Mouse (Mus musculus) lung, embryonic 14.5 days (tissue): Measurements from ENCODE around the gene Zfp280d. TPM values are rescaled to one million over a fixed set of nuclear protein-coding genes. Genes with fewer than 3 reads are reported as not detected.

ENCODE experiments used
- ATAC-seq: fragments of 200-750 bp; cut with Nextera tagmentation; 2 replicates; pipeline ENCODE4 v1.8.0; 2017; ENCODE audit warnings: mild to moderate bottlenecking, moderate TSS enrichment, moderate library complexity; ENCODE audit not compliant: insufficient read depth
- DNase-seq: peaks from one replicate; pipeline ENCODE4 v3.0.0-alpha.2; 2015
- H3K27ac ChIP-seq: fragments of 300-500 bp; sonication (generic); 2 replicates; pipeline ENCODE4 v1.5.1; 2014; ENCODE audit warnings: low read depth, mild to moderate bottlenecking, moderate library complexity
- H3K27me3 ChIP-seq: fragments of 300-500 bp; sonication (generic); 2 replicates; pipeline ENCODE4 v1.6.1; 2014; ENCODE audit warnings: low read length, control low read depth; ENCODE audit not compliant: insufficient read depth
- H3K36me3 ChIP-seq: fragments of 300-500 bp; sonication (generic); 2 replicates; pipeline ENCODE4 v1.6.1; 2014; ENCODE audit warnings: control low read depth; ENCODE audit not compliant: insufficient read depth
- H3K4me1 ChIP-seq: fragments of 300-500 bp; sonication (generic); 2 replicates; pipeline ENCODE4 v1.6.1; 2014; ENCODE audit warnings: antibody characterized with exemption, control low read depth; ENCODE audit not compliant: insufficient read depth
- H3K4me2 ChIP-seq: fragments of 300-500 bp; sonication (generic); 2 replicates; pipeline ENCODE4 v1.6.1; 2014; ENCODE audit warnings: mild to moderate bottlenecking
- H3K4me3 ChIP-seq: fragments of 300-500 bp; sonication (generic); 2 replicates; pipeline ENCODE4 v1.5.1; 2014; ENCODE audit warnings: low read depth, low read length
- H3K9ac ChIP-seq: fragments of 300-500 bp; sonication (generic); 2 replicates; pipeline ENCODE4 v1.6.1; 2014
- H3K9me3 ChIP-seq: fragments of 300-500 bp; sonication (generic); 2 replicates; pipeline ENCODE4 v1.6.1; 2016; ENCODE audit warnings: low read depth, low read length, control low read depth
- CTCF ChIP-seq: IDR thresholded peaks from 2 replicates; pipeline ENCODE4 v1.5.1; 2016; ENCODE audit warnings: antibody characterized with exemption, low read depth
- WGBS: fragments of 180-500 bp; shearing (Covaris S2); extraction: QIAGEN DNeasy Blood & Tissue Kit; methylation state at CpG from one replicate; pipeline ENCODE4 v1.1.7; 2014; 5-methylcytosine and 5-hydroxymethylcytosine counted together
- polyA plus RNA-seq: library from polyadenylated mRNA; unstranded; fragments of >200 nt; fragmentation: Nextera tagmentation; extraction: Ambion mirVana; gene quantifications from 2 replicates; pipeline ENCODE4 v1.2.1, GENCODE M21; 2014

Zfp280d gene
- polyA plus RNA-seq, 1 experiment from 2014 or later = 47.5 TPM

GRCm38 (mm10) chr9:72404446-72404845, 129.8 kb downstream of the Zfp280d start:
- TF ChIP-seq CTCF = no peak
- no peak overlapping the region for H3K9ac ChIP-seq
- H3K4me3 ChIP-seq = no peak overlapping the region
- H3K4me2 ChIP-seq = no peak overlapping the region
- H3K27me3 ChIP-seq = no peaks in the 10 kb centered on the region
- no peaks in the 10 kb centered on the region for H3K36me3 ChIP-seq
- ATAC-seq = no peak
- no peak overlapping the region for H3K27ac ChIP-seq
- DNase-seq = no peak
- no peaks in the 10 kb centered on the region for H3K9me3 ChIP-seq
- H3K4me1 ChIP-seq = no peaks in the 10 kb centered on the region
- 82% methylated on average over 8 of the region's 8 CpGs for WGBS

GRCm38 (mm10) chr9:72404934-72405333, 130.3 kb downstream of the Zfp280d start:
- H3K36me3 ChIP-seq = no peaks in the 10 kb centered on the region
- ATAC-seq = no peak
- 61% methylated on average over 3 of the region's 3 CpGs for WGBS
- DNase-seq = no peak
- no peaks in the 10 kb centered on the region for H3K9me3 ChIP-seq
- no peak overlapping the region for H3K9ac ChIP-seq
- H3K4me1 ChIP-seq = no peaks in the 10 kb centered on the region
- H3K4me3 ChIP-seq = no peak overlapping the region
- no peak overlapping the region for H3K27ac ChIP-seq
- TF ChIP-seq CTCF = no peak
- H3K4me2 ChIP-seq = no peak overlapping the region
- no peaks in the 10 kb centered on the region for H3K27me3 ChIP-seq

- no peak overlapping the region for H3K27ac ChIP-seq
- DNase-seq (no peak), ATAC-seq (no peak)
- H3K36me3 ChIP-seq = no peaks in the 10 kb centered on the region
- no peak for TF ChIP-seq CTCF
- WGBS = 73% methylated on average over 9 of the region's 9 CpGs
- no peak overlapping the region for H3K9ac ChIP-seq
- H3K4me2 ChIP-seq = no peak overlapping the region
- H3K27me3 ChIP-seq = no peaks in the 10 kb centered on the region
- H3K4me1 ChIP-seq = no peaks in the 10 kb centered on the region
- H3K9me3 ChIP-seq = no peaks in the 10 kb centered on the region
- no peak overlapping the region for H3K4me3 ChIP-seq
These were observed 131.4 kb downstream of the Zfp280d start for GRCm38 (mm10) chr9:72405882-72406638.

- no peaks in the 10 kb centered on the region for H3K27me3 ChIP-seq
- H3K4me2 ChIP-seq = peak overlapping the region; percentile 62
- H3K9ac ChIP-seq = peak overlapping the region; percentile 30
- no peaks in the 10 kb centered on the region for H3K36me3 ChIP-seq
- peak overlapping the region; percentile 31 for H3K4me3 ChIP-seq
- WGBS = 8% methylated on average over 12 of the region's 12 CpGs
- DNase-seq (peak; percentile 95), ATAC-seq (peak; percentile 91)
- peak; percentile 97 for TF ChIP-seq CTCF
- H3K9me3 ChIP-seq = no peaks in the 10 kb centered on the region
- H3K4me1 ChIP-seq = no peaks in the 10 kb centered on the region
- no peak overlapping the region for H3K27ac ChIP-seq
These were observed 133.5 kb downstream of the Zfp280d start for GRCm38 (mm10) chr9:72408131-72408586.

GRCm38 (mm10) chr9:72409381-72410225, 134.9 kb downstream of the Zfp280d start:
- no peak for TF ChIP-seq CTCF

GRCm38 (mm10) chr9:72411746-72412145, 137.1 kb downstream of the Zfp280d start:
- ATAC-seq (no peak), DNase-seq (peak; percentile 30)
- H3K9ac ChIP-seq = no peak overlapping the region
- no peaks in the 10 kb centered on the region for H3K9me3 ChIP-seq
- no peak overlapping the region for H3K4me3 ChIP-seq
- H3K4me1 ChIP-seq = no peaks in the 10 kb centered on the region
- 90% methylated on average over 2 of the region's 2 CpGs for WGBS
- H3K4me2 ChIP-seq = no peak overlapping the region
- H3K27ac ChIP-seq = no peak overlapping the region
- H3K36me3 ChIP-seq = no peaks in the 10 kb centered on the region
- TF ChIP-seq CTCF = peak; percentile 44
- H3K27me3 ChIP-seq = no peaks in the 10 kb centered on the region

More at GRCm38 (mm10) chr9:72409381-72410225, 134.9 kb downstream of the Zfp280d start:
- no peak overlapping the region for H3K4me3 ChIP-seq
- H3K27ac ChIP-seq = no peak overlapping the region
- 23% methylated on average over 15 of the region's 15 CpGs for WGBS
- no peaks in the 10 kb centered on the region for H3K36me3 ChIP-seq
- H3K9me3 ChIP-seq = no peaks in the 10 kb centered on the region
- peak overlapping the region; percentile 23; the same call in 1 of the 2 replicates for H3K4me2 ChIP-seq
- no peaks in the 10 kb centered on the region for H3K4me1 ChIP-seq
- DNase-seq (peak; percentile 23), ATAC-seq (peak; percentile 63)
- H3K9ac ChIP-seq = no peak overlapping the region
- H3K27me3 ChIP-seq = no peaks in the 10 kb centered on the region

Other genes with a start within 250 kb of the Zfp280d start
- gene Tcf12, start 163.0 kb upstream of the Zfp280d start, polyA plus RNA-seq = 103 and 108 TPM in 2 replicates
- gene Mns1, start 163.2 kb downstream of the Zfp280d start, polyA plus RNA-seq = 36.8 and 37.8 TPM in 2 replicates
- 31.7 and 37.5 TPM in 2 replicates for gene Tex9, start 217.4 kb downstream of the Zfp280d start, polyA plus RNA-seq